Mouse (Mus musculus): ENCODE data around the gene Pah. TPM values are rescaled to one million over a fixed set of nuclear protein-coding genes. Genes with fewer than 3 reads are reported as not detected.

The Pah gene
- polyA plus RNA-seq, 1 experiment, result 835 TPM

DNA sequence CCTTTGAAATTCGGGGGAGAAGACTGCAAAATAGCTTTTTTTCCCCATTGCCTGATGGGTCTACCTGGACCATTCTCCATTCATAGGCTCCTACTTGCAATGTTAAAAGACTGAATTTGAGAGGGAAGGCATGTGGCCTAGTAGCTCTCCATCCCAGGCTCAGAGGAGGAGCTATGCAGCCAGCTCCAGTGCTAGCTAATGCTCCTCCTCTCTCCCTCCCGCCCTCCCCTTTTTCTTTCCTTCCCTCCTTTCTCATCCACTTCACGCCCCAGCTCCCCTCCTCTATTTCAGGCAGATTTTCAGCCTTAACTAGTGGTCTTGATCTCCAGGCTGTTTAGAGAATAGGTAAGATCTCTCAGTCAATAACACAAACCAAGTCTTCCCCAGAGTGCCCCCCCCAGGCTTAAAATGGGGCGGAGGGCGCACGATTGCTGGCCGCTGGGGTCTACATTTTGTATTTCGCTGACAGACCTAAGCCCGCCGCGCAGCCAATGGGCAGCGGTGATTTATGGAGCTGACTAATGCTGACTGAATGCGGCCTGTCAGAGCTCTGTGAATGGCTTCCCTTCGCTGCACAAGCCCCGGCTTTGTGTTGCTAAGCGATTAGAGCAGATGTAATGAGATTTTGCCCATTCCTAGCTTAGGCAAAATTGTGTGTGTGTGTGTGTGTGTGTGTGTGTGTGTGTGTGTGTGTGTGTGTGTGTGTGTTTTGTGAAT, 33.0 kb upstream of the Pah start:
- Histone ChIP-seq H3K36me3 (ENCODE audit: control insufficient read depth, insufficient read depth, low read length) (no peaks in the 10 kb centered on the region), H3K4me3 (ENCODE audit: insufficient read depth, low read depth, low read length) (no peak overlapping the region), H3K4me1 (ENCODE audit: control insufficient read depth, insufficient read depth, low read length) (no peaks in the 10 kb centered on the region), H3K27me3 (replicated peaks; ENCODE audit: control insufficient read depth, insufficient read depth, low read length) (peaks cover 6% of the 10 kb centered on the region), H3K27ac (ENCODE audit: insufficient read depth, low read depth, low read length) (no peak overlapping the region)
- TF ChIP-seq CTCF (conservative IDR thresholded peaks at IDR 0.05; ENCODE audit: insufficient read depth, insufficient read length, low read depth, low read length), result no peak
- TF ChIP-seq POLR2A (IDR thresholded peaks at IDR 0.05; ENCODE audit: low read depth, low read length), result no peak
- no peak for DNase-seq
- 4% methylated on average over 16 of the region's 16 CpGs for WGBS

DNA sequence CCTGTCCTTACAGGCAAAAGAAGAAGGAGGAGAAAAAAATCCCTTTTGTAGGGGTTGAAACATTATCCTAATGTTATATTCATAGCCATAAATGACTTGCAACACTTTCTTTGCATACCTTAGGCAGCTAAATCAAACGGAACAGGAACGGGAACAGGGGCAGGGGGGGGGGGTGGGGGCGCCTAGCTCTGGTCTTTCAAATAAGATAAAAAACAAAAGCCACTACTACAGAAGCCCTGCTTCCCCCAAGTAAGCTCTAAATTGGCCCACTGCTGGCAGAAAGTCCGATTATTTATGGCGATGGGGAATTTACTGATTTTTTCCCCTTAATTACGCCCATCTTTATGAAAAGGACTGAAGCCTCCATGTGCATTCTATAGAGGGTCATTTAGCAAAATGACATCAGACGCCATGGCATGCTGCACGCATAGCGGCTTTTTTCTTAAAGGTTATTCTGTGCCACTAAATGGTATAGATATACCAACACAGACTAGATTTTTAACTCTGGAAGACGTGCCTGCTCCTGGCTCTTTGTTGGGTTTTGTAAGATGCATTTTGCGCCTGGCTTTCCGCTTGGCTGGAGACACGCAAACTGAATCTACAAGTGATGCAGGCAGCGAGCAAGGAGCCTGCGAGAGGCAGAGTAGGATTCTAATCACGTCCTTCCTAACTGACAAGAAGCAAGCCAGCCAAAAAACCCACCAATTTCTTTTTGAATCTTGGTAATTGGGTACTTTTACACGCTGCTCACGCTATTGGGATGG, 32.2 kb upstream of the Pah start:
- H3K4me3 ChIP-seq (ENCODE audit: insufficient read depth, low read depth, low read length), result no peak overlapping the region
- DNase-seq, result no peak
- TF ChIP-seq POLR2A (IDR thresholded peaks at IDR 0.05; ENCODE audit: low read depth, low read length) (no peak), CTCF (conservative IDR thresholded peaks at IDR 0.05; ENCODE audit: insufficient read depth, insufficient read length, low read depth, low read length) (no peak)
- no peaks in the 10 kb centered on the region for H3K36me3 ChIP-seq (ENCODE audit: control insufficient read depth, insufficient read depth, low read length)
- peaks cover 6% of the 10 kb centered on the region for H3K27me3 ChIP-seq (replicated peaks; ENCODE audit: control insufficient read depth, insufficient read depth, low read length)
- no peak overlapping the region for H3K27ac ChIP-seq (ENCODE audit: insufficient read depth, low read depth, low read length)
- WGBS, result 4% methylated on average over 18 of the region's 18 CpGs
- H3K4me1 ChIP-seq (ENCODE audit: control insufficient read depth, insufficient read depth, low read length), result no peaks in the 10 kb centered on the region

DNA sequence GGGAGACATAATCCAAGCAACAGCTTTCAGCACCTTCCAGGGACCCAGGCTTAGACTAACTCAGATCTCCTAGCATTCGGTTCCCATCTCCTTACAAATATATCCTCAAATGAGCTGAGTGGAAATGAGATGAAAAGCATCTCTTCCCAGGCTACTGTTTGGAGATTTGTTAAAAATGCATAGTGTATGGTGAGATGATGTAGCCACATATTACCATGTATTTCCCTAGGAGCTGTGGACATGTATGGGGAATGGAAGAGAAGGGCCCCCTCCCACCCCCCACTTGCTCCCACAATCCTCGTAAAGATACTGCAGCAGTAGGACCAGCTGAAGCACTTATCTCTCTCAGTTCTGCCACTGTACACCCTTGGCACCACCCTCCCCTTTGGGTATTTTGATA, 31.3 kb upstream of the Pah start:
- Histone ChIP-seq H3K4me3 (ENCODE audit: insufficient read depth, low read depth, low read length) (no peak overlapping the region), H3K36me3 (ENCODE audit: control insufficient read depth, insufficient read depth, low read length) (no peaks in the 10 kb centered on the region), H3K4me1 (ENCODE audit: control insufficient read depth, insufficient read depth, low read length) (no peaks in the 10 kb centered on the region; the same call in 1 of the 2 replicates), H3K27ac (ENCODE audit: insufficient read depth, low read depth, low read length) (no peak overlapping the region), H3K27me3 (replicated peaks; ENCODE audit: control insufficient read depth, insufficient read depth, low read length) (peaks cover 7% of the 10 kb centered on the region)
- DNase-seq, result no peak
- WGBS, result 14% methylated on average over 2 of the region's 2 CpGs
- no peak for TF ChIP-seq POLR2A (IDR thresholded peaks at IDR 0.05; ENCODE audit: low read depth, low read length)
- TF ChIP-seq CTCF (conservative IDR thresholded peaks at IDR 0.05; ENCODE audit: insufficient read depth, insufficient read length, low read depth, low read length), result no peak

- 7% methylated on average over 11 of the region's 11 CpGs for WGBS
- Histone ChIP-seq H3K4me3 (ENCODE audit: insufficient read depth, low read depth, low read length) (no peak overlapping the region), H3K27ac (ENCODE audit: insufficient read depth, low read depth, low read length) (no peak overlapping the region), H3K27me3 (replicated peaks; ENCODE audit: control insufficient read depth, insufficient read depth, low read length) (peaks cover 7% of the 10 kb centered on the region), H3K4me1 (ENCODE audit: control insufficient read depth, insufficient read depth, low read length) (no peaks in the 10 kb centered on the region; the same call in 1 of the 2 replicates), H3K36me3 (ENCODE audit: control insufficient read depth, insufficient read depth, low read length) (no peaks in the 10 kb centered on the region)
- no peak for DNase-seq
- TF ChIP-seq POLR2A (IDR thresholded peaks at IDR 0.05; ENCODE audit: low read depth, low read length), result no peak
- TF ChIP-seq CTCF (conservative IDR thresholded peaks at IDR 0.05; ENCODE audit: insufficient read depth, insufficient read length, low read depth, low read length), result no peak
Measured at GRCm38 (mm10) chr10:87491485-87492040, 30.0 kb upstream of the Pah start.

- WGBS, result under 1% methylated on average over 26 of the region's 26 CpGs
- peak overlapping the region; percentile 48; the same call in 1 of the 2 replicates for H3K4me3 ChIP-seq (ENCODE audit: insufficient read depth, low read depth, low read length)
- H3K27ac ChIP-seq (ENCODE audit: insufficient read depth, low read depth, low read length), result no peak overlapping the region
- H3K36me3 ChIP-seq (ENCODE audit: control insufficient read depth, insufficient read depth, low read length), result no peaks in the 10 kb centered on the region
- peaks cover 7% of the 10 kb centered on the region for H3K27me3 ChIP-seq (replicated peaks; ENCODE audit: control insufficient read depth, insufficient read depth, low read length)
- peak; percentile 20 for DNase-seq
- no peaks in the 10 kb centered on the region; the same call in 1 of the 2 replicates for H3K4me1 ChIP-seq (ENCODE audit: control insufficient read depth, insufficient read depth, low read length)
- TF ChIP-seq POLR2A (IDR thresholded peaks at IDR 0.05; ENCODE audit: low read depth, low read length) (no peak), CTCF (conservative IDR thresholded peaks at IDR 0.05; ENCODE audit: insufficient read depth, insufficient read length, low read depth, low read length) (no peak)
Measured at GRCm38 (mm10) chr10:87492332-87492660, 29.3 kb upstream of the Pah start.

- H3K27ac ChIP-seq (ENCODE audit: insufficient read depth, low read depth, low read length), result no peak overlapping the region
- WGBS, result under 1% methylated on average over 82 of the region's 90 CpGs
Measured at GRCm38 (mm10) chr10:87492661-87493551, 28.7 kb upstream of the Pah start.

More at GRCm38 (mm10) chr10:87492661-87493551, 28.7 kb upstream of the Pah start:
- H3K4me3 ChIP-seq (ENCODE audit: insufficient read depth, low read depth, low read length), result peak overlapping the region; percentile 48
- H3K27me3 ChIP-seq (replicated peaks; ENCODE audit: control insufficient read depth, insufficient read depth, low read length), result peaks cover 7% of the 10 kb centered on the region
- H3K4me1 ChIP-seq (ENCODE audit: control insufficient read depth, insufficient read depth, low read length), result no peaks in the 10 kb centered on the region; the same call in 1 of the 2 replicates
- TF ChIP-seq POLR2A (IDR thresholded peaks at IDR 0.05; ENCODE audit: low read depth, low read length) (no peak), CTCF (conservative IDR thresholded peaks at IDR 0.05; ENCODE audit: insufficient read depth, insufficient read length, low read depth, low read length) (no peak)
- H3K36me3 ChIP-seq (ENCODE audit: control insufficient read depth, insufficient read depth, low read length), result no peaks in the 10 kb centered on the region
- peak; percentile 79 for DNase-seq
